ENCODE assay signal across 13 mouse cellular contexts in the genomic region with DNA sequence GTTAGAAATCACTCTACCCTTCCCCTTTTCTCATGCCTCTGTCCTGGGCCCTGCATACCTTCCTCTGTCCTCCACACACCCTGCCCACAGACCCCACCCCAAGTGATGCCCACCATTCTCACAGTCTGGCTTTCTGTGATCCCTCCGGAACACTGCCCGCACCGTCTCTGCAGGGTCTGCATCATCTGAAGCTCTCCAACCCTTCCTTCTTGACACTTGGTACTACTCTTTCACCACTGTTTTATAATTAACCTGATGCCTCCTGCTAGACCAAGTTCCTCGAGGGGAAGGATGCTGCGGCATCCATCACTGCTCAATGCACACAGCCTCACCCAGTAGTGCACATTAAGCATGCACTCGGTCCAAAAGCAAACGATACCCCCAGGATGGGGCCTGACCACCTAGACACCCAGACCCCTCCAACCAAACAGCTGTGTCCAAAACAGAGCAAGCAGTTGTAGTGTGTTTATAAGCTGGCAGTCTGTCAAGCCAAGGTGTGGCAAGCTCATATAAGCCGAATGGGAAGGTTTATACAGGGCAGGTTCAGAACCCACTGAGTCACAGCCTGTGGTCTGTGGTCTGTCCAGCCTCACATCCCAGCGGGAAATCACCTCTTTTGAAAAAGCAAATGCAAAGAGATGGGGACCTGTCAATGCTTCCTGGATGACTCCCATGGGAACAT.
DNase-seq lines count a peak whose midpoint lies in the region; ATAC-seq and TF ChIP-seq lines count a peak whose summit lies in the region.
"Had no signal": no experiment of that assay in that cellular context is flagged by ENCODE, and none has a peak within 500 bp of the region (broad histone marks: within the 10 kb centered on the region; RNA-seq: fewer than 3 reads in every experiment).

No protein-coding gene starts in this region.

- no peaks in the 10 kb centered on the region for H3K27me3 ChIP-seq in cerebellum, adult 2 months (ENCODE audit: control insufficient read depth, insufficient read depth, low read length)
- H3K27me3 ChIP-seq in kidney, embryonic 15.5 days: peaks cover 49% of the 10 kb centered on the region
- no peaks in the 10 kb centered on the region for H3K27me3 ChIP-seq in lung, postnatal 0 days (replicated peaks; ENCODE audit: insufficient read depth, low read length)
- H3K27me3 ChIP-seq in small intestine, adult 2 months (ENCODE audit: control insufficient read depth, insufficient read depth, low read length): no peaks in the 10 kb centered on the region

- H3K9me3 ChIP-seq in kidney, embryonic 15.5 days (replicated peaks): no peaks in the 10 kb centered on the region
- H3K9me3 ChIP-seq in lung, postnatal 0 days (ENCODE audit: low read length): no peaks in the 10 kb centered on the region
- H3K9me3 ChIP-seq: G1E had no signal

- WGBS in cerebellum, adult 2 months: 90% methylated on average over 9 of the region's 9 CpGs
- 81% methylated on average over 9 of the region's 9 CpGs for WGBS in kidney, embryonic 15.5 days
- WGBS in lung, postnatal 0 days: 65% methylated on average over 9 of the region's 9 CpGs
- 60% methylated on average over 9 of the region's 9 CpGs for WGBS in small intestine, adult 2 months

- TF ChIP-seq CTCF in cerebellum, adult 2 months (IDR thresholded peaks at IDR 0.05; ENCODE audit: borderline replicate concordance, insufficient read depth, low read depth, low read length): no peak
- TF ChIP-seq CTCF in lung, postnatal 0 days (IDR thresholded peaks at IDR 0.05): no peak
- no peak for TF ChIP-seq CTCF in small intestine, adult 2 months (IDR thresholded peaks at IDR 0.05; ENCODE audit: extremely low read depth, insufficient read length, insufficient replicate concordance, low read depth, low read length)

- no peak for ATAC-seq in kidney, embryonic 15.5 days (replicated peaks; ENCODE audit: low FRiP score)
- no peak for ATAC-seq in lung, postnatal 0 days
- ATAC-seq: midbrain, embryonic 16.5 days had no signal

- no peak overlapping the region for H3K4me2 ChIP-seq in kidney, embryonic 15.5 days
- no peak overlapping the region for H3K4me2 ChIP-seq in lung, postnatal 0 days (replicated peaks; ENCODE audit: low read depth, low read length)

- peak; percentile 42; the same call in 1 of the 2 replicates for TF ChIP-seq EP300 in lung, postnatal 0 days (IDR thresholded peaks at IDR 0.05)

- no peak for TF ChIP-seq POLR2A in cerebellum, adult 2 months (IDR thresholded peaks at IDR 0.05; ENCODE audit: borderline replicate concordance, insufficient read depth, low read length)
- TF ChIP-seq POLR2A in small intestine, adult 2 months (IDR thresholded peaks at IDR 0.05; ENCODE audit: low read depth, low read length): no peak

- peak in 1 of 2 experiments; percentile 35 for DNase-seq in cerebellum, adult 2 months
- DNase-seq in cerebellum, postnatal 4 days (ENCODE audit: low spot score in 2 of 2): no peak
- DNase-seq in kidney, adult 18-20 months: peak; percentile 74
- DNase-seq in lung, postnatal 0 days (ENCODE audit: low spot score): no peak
- no peak for DNase-seq in lung, postnatal 4 days
- DNase-seq in thymus, postnatal 0 days (ENCODE audit: low spot score): no peak
- DNase-seq: B cell, adult 2 months; kidney, postnatal 4 days; spleen, adult 18-20 months had no signal

- H3K27ac ChIP-seq in cerebellum, adult 2 months (ENCODE audit: insufficient read depth, low read length): peak overlapping the region; percentile 53; the same call in 1 of the 2 replicates
- no peak overlapping the region for H3K27ac ChIP-seq in kidney, embryonic 15.5 days
- H3K27ac ChIP-seq in lung, postnatal 0 days (ENCODE audit: low read length): peak overlapping the region; percentile 97
- H3K27ac ChIP-seq in small intestine, adult 2 months (ENCODE audit: insufficient read depth, low read depth, low read length): peak overlapping the region; percentile 78

- H3K9ac ChIP-seq in kidney, embryonic 15.5 days: no peak overlapping the region
- no peak overlapping the region; the same call in 1 of the 2 replicates for H3K9ac ChIP-seq in lung, postnatal 0 days (replicated peaks; ENCODE audit: low read depth)

- no peaks in the 10 kb centered on the region for H3K36me3 ChIP-seq in kidney, embryonic 15.5 days
- peaks cover 18% of the 10 kb centered on the region; the same call in 1 of the 2 replicates for H3K36me3 ChIP-seq in lung, postnatal 0 days (ENCODE audit: insufficient read depth, low read length)
- no peaks in the 10 kb centered on the region for H3K36me3 ChIP-seq in small intestine, adult 2 months (ENCODE audit: control insufficient read depth, insufficient read depth, low read length)

- peaks cover 22% of the 10 kb centered on the region for H3K4me1 ChIP-seq in cerebellum, adult 2 months (ENCODE audit: control insufficient read depth, insufficient read depth, low read length)
- peaks cover 59% of the 10 kb centered on the region for H3K4me1 ChIP-seq in kidney, embryonic 15.5 days
- peaks cover 54% of the 10 kb centered on the region for H3K4me1 ChIP-seq in lung, postnatal 0 days (ENCODE audit: insufficient read depth, low read depth, low read length)
- peaks cover 20% of the 10 kb centered on the region for H3K4me1 ChIP-seq in small intestine, adult 2 months (ENCODE audit: control insufficient read depth, insufficient read depth, insufficient read length, low read length)

- H3K4me3 ChIP-seq in cerebellum, adult 2 months (replicated peaks; ENCODE audit: insufficient read depth, low read depth, low read length): no peak overlapping the region
- H3K4me3 ChIP-seq in kidney, embryonic 15.5 days (replicated peaks): no peak overlapping the region
- no peak overlapping the region for H3K4me3 ChIP-seq in lung, postnatal 0 days (ENCODE audit: low read depth, low read length)
- no peak overlapping the region for H3K4me3 ChIP-seq in small intestine, adult 2 months (ENCODE audit: low read depth, low read length)
